Mouse (Mus musculus) cerebellum, adult 8-10 months (tissue): ENCODE results near the gene Ddx43.

Experiments
- DNase-seq: peaks from one replicate; pipeline ENCODE4 v3.0.0; 2022

Gene Ddx43

GRCm38 (mm10) chr9:78374397-78374796, 21.2 kb upstream of the Ddx43 start:
- no peak for DNase-seq

- DNase-seq: no peak
Observed at GRCm38 (mm10) chr9:78374885-78375389, 20.6 kb upstream of the Ddx43 start.

DNA sequence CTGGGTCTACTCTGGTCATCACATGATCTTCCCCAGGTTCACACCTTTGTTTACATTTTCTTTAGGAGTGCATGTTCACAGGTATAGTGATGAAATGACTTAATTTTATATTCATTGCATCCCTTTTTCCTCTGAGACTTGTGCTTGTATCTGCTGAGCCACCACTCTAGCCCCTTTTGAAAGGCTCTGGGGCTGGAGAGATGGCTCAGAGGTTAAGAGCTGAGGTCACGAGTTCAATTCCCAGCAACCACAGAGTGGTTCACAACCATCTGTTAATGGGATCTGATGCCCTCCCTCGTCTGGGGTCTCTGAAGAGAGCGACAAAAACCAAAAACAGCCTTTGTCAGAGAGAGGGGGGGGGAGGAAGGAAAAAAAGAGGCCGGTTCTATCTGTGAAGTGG, 20.1 kb upstream of the Ddx43 start:
- DNase-seq: no peak

GRCm38 (mm10) chr9:78377546-78377945, 18.0 kb upstream of the Ddx43 start:
- DNase-seq: no peak

- DNase-seq: no peak
Observed at GRCm38 (mm10) chr9:78378113-78378785, 17.3 kb upstream of the Ddx43 start, which contains the start of gene Ooep. Ooep (minus strand) TSS chr9:78378725.

- DNase-seq: no peak
Observed at GRCm38 (mm10) chr9:78385893-78386292, 9.7 kb upstream of the Ddx43 start.

DNA sequence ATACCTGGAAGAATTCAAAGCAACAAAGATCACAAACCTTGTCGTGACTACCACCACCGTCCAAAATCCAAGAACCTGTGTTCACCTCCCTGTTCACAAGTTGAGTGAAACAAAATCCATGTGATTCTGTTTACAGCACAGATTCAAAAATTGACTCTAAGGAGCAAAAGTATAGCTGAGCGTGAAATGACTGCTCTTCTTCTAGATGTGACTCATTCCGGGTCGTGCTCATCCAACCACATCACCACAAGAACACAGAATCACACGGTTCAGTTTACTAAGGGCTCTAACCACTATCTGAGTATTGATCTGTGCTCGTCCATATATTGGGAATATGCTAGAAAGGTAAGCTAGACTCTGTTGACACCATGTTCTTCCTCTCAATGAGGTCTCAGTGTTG, 8.6 kb upstream of the Ddx43 start:
- no peak for DNase-seq

- DNase-seq: no peak
Observed at GRCm38 (mm10) chr9:78389981-78390380, 5.6 kb upstream of the Ddx43 start.

GRCm38 (mm10) chr9:78393741-78394140, 1.8 kb upstream of the Ddx43 start:
- DNase-seq: no peak

DNA sequence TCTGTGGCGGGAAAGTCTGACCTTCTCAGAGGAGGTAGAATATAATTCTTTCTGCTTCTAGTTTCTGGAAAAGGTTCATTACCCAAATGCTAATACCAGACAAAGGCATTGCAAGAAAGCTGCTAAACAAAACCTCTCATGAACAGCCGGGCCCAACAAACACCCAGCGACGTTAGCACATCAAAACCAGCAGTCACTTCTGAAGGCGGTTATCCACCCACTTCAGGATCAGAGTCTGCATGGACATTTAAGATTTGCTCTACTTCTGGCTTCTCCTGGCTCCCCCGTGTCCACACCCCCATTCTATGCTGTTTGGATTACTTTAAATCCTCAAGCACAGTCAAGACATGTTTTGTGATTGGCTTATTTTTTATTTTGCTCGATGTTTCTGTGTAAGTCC, 975 bp upstream of the Ddx43 start:
- DNase-seq: no peak

DNA sequence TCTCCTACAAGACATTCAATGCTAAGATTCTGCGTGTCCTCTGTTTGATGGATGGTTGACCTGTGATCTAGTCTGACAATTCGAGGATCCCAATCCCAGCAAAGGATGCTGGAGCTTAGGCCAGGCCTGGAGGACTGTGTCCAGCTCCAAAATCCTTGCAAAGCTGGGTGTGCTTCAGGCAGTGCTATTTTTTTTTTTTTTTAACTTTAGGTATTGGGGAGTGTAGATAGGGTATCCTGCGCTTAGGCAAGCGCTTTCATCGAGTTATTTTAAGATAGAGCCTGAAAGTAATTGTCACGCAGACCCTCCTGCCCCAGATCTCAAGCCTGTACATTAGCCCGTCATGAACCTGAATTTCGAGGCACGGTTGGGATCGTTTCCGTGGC, 340 bp upstream of the Ddx43 start:
- no peak for DNase-seq

- no peak for DNase-seq
Observed at GRCm38 (mm10) chr9:78396517-78396916, 940 bp downstream of the Ddx43 start.

DNA sequence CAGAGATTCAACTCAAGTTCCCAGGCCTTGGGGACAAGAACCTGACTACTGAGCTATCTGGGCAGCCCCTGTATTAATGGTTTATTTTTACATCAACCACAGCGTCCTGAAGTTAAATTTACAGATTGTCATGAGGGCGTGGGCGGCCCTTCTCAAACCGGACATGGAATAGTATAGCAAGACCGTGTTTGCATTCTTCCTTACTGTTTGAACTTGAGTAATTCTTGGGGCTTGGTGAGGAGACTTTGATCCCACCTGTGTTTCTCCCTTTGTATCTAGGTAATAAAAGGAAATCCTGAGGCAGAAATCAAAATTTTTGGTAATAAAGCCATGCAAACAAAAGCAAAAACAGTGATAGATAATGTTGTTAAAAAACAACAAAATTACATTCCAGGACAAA, 5.0 kb downstream of the Ddx43 start:
- no peak for DNase-seq

- DNase-seq: no peak
Observed at GRCm38 (mm10) chr9:78401596-78401995, 6.0 kb downstream of the Ddx43 start.

DNA sequence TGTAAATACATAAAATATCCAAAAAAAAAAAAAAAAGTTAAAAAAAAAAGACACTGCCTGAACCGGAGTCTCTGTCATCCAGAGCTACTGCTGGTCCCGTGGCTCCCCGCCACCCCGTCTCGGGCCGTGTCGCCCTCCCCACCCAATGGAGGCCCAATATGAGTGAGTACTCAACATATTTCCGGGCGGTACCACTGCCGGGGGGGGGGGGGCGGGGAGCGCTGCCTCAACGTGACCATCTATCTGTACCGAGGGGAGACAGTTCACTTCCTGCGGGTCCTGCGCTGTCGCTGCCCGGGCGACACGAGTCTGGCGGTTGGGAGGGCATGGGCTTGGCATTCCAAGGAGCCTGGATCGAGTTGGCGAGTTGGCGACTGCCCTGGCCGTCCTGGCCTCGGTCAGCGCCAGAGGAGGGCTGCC, 31.8 kb downstream of the Ddx43 start:
- no peak for DNase-seq

DNA sequence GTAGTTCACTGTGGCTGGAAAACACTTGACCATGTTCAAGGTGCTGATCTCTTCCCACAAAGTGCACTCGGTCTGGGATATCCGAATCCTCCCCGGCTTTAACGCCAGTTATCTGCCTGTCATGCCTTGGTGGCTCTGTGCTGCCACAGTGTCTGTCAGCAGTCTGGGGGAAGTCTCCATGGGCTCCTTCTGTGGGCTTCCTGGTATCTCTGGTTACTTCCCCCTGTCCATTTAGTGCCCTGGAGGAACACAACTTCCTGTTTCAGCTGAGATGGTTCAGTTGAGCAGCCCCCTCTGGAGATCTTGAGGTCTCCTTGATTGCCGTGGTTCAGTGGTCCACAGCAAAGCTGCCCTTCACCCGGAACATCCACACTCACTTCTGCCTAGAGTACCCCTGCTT, 32.6 kb downstream of the Ddx43 start:
- DNase-seq: no peak

- no peak for DNase-seq
Observed at GRCm38 (mm10) chr9:78428870-78429432, 33.4 kb downstream of the Ddx43 start.

DNA sequence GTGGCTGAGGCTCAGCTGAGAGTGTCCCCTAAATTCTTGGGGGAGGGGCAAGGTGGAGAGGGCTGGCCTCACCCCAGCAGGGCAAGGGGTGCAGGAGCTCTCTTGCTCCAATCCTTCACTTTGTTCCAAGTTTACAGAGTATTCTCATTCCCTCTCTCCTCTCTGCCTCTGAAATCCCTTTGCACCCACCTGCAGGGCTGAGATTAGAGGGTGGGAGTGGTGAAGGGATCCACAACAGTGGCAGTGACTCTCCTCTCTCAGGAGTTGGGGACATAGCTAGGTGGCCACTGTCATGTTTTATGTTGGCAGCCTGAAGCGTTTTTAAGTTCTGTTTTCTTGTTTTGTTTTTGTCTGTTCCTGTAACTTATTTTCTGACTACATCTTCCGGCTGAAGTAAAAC, 34.0 kb downstream of the Ddx43 start:
- no peak for DNase-seq

DNA sequence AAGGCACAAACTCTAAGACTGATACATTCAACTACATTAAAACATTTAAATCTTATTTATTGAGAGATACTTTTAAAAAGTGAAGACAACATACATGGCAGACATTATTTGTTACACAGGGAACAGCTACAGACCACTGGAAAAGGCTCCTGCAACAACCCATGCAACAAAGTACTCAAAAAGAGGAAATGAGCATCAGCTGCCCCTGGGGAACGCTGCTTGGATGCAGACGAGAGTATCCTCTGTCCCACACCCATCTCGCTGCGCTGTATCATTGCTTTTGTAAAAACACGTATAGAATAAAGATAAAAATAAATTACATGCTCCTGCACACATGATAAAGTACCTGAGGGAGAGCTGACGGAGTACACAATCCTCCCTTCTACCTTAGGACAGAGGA, 34.9 kb downstream of the Ddx43 start:
- no peak for DNase-seq

GRCm38 (mm10) chr9:78432471-78432870, 36.9 kb downstream of the Ddx43 start:
- DNase-seq: no peak

DNA sequence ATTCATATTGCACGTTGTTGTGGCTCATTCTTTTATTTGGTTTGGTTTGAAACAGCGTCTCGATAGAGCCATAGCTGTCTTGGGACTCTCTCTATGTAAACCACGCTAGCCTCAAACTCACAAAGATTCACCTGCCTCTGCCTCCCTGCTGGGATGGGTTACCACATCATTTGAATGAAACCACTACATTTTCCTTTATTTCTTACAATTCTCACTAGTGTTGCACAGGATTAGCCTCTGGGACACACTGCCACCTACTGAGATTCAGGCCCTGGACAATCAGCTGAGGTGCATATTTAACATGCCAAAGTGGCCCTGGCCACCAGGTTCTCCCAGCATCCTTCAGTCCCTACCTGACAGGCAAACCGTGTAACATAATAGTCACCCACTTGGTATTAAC, 43.8 kb downstream of the Ddx43 start:
- DNase-seq: no peak

- DNase-seq: no peak
Observed at GRCm38 (mm10) chr9:78442237-78442578, 46.6 kb downstream of the Ddx43 start.

DNA sequence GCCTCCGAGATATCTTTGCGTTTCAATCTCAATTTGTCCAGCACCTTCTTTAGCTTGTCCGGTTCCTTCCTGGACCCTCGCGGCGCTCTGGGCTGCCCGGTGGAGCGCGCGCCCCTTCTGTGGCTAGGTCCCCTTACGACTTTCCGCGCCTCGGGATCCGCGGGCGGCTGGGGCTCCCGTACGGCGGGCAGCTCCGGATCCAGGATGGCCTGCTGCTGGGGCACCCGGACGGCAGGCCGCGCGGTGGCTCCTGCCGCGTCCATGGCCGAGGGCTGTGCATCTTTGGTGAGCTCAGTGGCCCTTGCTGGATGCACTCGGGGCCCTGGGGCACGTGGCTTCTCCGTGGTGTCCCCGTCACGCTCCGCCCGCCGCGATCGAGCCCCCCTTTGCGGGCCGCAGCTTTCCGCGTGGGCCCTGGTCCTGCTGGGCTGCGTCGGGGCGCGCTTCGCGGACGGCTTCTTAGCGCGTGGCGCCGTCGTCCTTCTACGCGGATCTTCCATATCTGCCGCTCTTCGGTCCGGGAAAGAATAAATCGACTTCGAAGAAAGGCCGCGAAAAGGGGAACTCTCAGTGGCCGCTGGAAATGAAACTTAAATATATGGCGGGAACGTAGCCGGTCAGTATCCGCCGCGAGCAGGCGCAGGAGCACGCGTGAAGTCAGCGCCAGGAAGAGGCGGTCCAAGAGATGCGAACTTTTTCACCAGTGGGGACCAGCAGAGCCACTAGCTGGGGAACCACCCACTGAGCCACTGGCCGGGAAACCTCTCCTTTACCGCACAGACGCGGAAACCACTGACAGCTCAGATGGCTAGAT, 47.2 kb downstream of the Ddx43 start, which contains the start of gene Cgas:
TSS of gene Cgas (minus strand) at position 659 of the 814 bp plus-strand sequence.
- no peak for DNase-seq

GRCm38 (mm10) chr9:78447606-78447972, 52.0 kb downstream of the Ddx43 start:
- DNase-seq: no peak
